Mouse (Mus musculus) heart, postnatal 10 days (tissue): ENCODE results near the gene BC030870. TPM values are rescaled to one million over a fixed set of nuclear protein-coding genes. Genes with fewer than 3 reads are reported as not detected.
A peak's percentile ranks its signal among the peaks of the same experiment; 100 is the strongest.

Source experiments
- DNase-seq, 2 experiments: peaks; one replicate each; pipeline ENCODE4 v3.0.0; 2021
- intact Hi-C: fragments of 180-260 bp; cut with DNase I; formaldehyde crosslinking; loops from one replicate; pipeline ENCODE4 v1.15.1; 2025
- microRNA-seq, 2 experiments: library from miRNA; unstranded; fragments of <30 nt; microRNA quantifications; one replicate each; pipeline ENCODE4 v1.2.0; 2022
- total RNA-seq, 2 experiments: library from RNA; stranded (reverse); gene quantifications; 2 replicates each; pipeline ENCODE4 v1.2.3; 2021

The BC030870 gene
- total RNA-seq, 2 experiments from 2014 or later = not detected

GRCm38 (mm10) chr8:65085680-65086079 is 43.7 kb downstream of the BC030870 start:
- intact Hi-C loops = no loop called here
- no peak for DNase-seq

GRCm38 (mm10) chr8:65080731-65081130 is 48.6 kb downstream of the BC030870 start:
- intact Hi-C loops = no loop called here
- DNase-seq = no peak

GRCm38 (mm10) chr8:65074733-65075132 is 54.6 kb downstream of the BC030870 start, which contains the start of gene Gm10663:
TSS of gene Gm10663 (plus strand) at chr8:65075033.
- intact Hi-C loops = no loop called here
- no peak for DNase-seq

- intact Hi-C loops = no loop called here
- no peak for DNase-seq
Measured at GRCm38 (mm10) chr8:65070996-65071395, 58.4 kb downstream of the BC030870 start.

GRCm38 (mm10) chr8:65068473-65068819 is 60.9 kb downstream of the BC030870 start:
- DNase-seq = no peak
- intact Hi-C loops = no loop called here

GRCm38 (mm10) chr8:65067694-65068472 is 61.5 kb downstream of the BC030870 start:
- intact Hi-C loops = no loop called here

GRCm38 (mm10) chr8:65067031-65067430 is 62.3 kb downstream of the BC030870 start:
- DNase-seq = no peak
- intact Hi-C loops = no loop called here

More at GRCm38 (mm10) chr8:65067694-65068472, 61.5 kb downstream of the BC030870 start:
- DNase-seq = no peak

GRCm38 (mm10) chr8:65065622-65066021 is 63.7 kb downstream of the BC030870 start:
- intact Hi-C loops = no loop called here
- DNase-seq = no peak

- intact Hi-C loops = no loop called here
- no peak for DNase-seq
Measured at GRCm38 (mm10) chr8:65064071-65064470, 65.3 kb downstream of the BC030870 start.

- intact Hi-C loops = no loop called here
- no peak for DNase-seq
Measured at GRCm38 (mm10) chr8:65062195-65062594, 67.2 kb downstream of the BC030870 start.

GRCm38 (mm10) chr8:65056722-65057121 is 72.6 kb downstream of the BC030870 start:
- no peak for DNase-seq
- intact Hi-C loops = no loop called here

- intact Hi-C loops = no loop called here
- DNase-seq = no peak
Measured at GRCm38 (mm10) chr8:65053968-65054367, 75.4 kb downstream of the BC030870 start.

- DNase-seq = no peak
- intact Hi-C loops = no loop called here
Measured at GRCm38 (mm10) chr8:65053554-65053953, 75.8 kb downstream of the BC030870 start.

GRCm38 (mm10) chr8:65047801-65048200 is 81.6 kb downstream of the BC030870 start:
- intact Hi-C loops = no loop called here
- DNase-seq = no peak

GRCm38 (mm10) chr8:65047193-65047592 is 82.2 kb downstream of the BC030870 start:
- no peak for DNase-seq
- intact Hi-C loops = no loop called here

GRCm38 (mm10) chr8:65046565-65046964 is 82.8 kb downstream of the BC030870 start:
- no peak for DNase-seq
- intact Hi-C loops = no loop called here

- DNase-seq = peak; percentile 4 to 6
- intact Hi-C loops = no loop called here
Measured at GRCm38 (mm10) chr8:65037117-65037533, 92.2 kb downstream of the BC030870 start, which contains the start of gene Apela. TSS of gene Apela (minus strand) at chr8:65037336.

Small RNA genes lying within 50 kb of the gene (microRNA-seq; reads per million reads assigned to microRNA genes)
- 0 reads per million in 2 experiments for gene Gm24333

Other genes with a start within 250 kb of the BC030870 start
- gene Tmem192, start 182.4 kb downstream of the BC030870 start, total RNA-seq = 10 to 100 TPM; 21.5 to 22.2 TPM
- not detected for gene Trim75, start 141.7 kb downstream of the BC030870 start, total RNA-seq
- not detected for gene Trim61, start 111.0 kb downstream of the BC030870 start, total RNA-seq
- not detected for gene Trim60, start 111.0 kb downstream of the BC030870 start, total RNA-seq
- under 1 TPM; 0.35 to 0.45 TPM for gene Apela, start 92.2 kb downstream of the BC030870 start, total RNA-seq
- gene Gm10663, start 54.5 kb downstream of the BC030870 start, total RNA-seq = not detected